Mouse (Mus musculus) liver, postnatal 0 days (tissue): ENCODE measurements around the gene Map6d1.

Experiments used
- CTCF ChIP-seq: sonication (generic); IDR thresholded peaks from 2 replicates; pipeline ENCODE4 v1.5.1; 2016; ENCODE audit warnings: antibody characterized with exemption, low read depth
- EP300 ChIP-seq: IDR thresholded peaks from 2 replicates; pipeline ENCODE4 v1.6.1; 2016; ENCODE audit warnings: antibody characterized with exemption, low read depth, mild to moderate bottlenecking

GRCm38 (mm10) chr16:20237426-20237825 is 3.7 kb downstream of the Map6d1 start:
- TF ChIP-seq CTCF = no peak
- no peak for TF ChIP-seq EP300
